Mouse (Mus musculus): ENCODE results near the gene Spc25.

GRCm38 (mm10) chr2:69179721-69180120 is 26.3 kb downstream of the Spc25 start:
- TF ChIP-seq CTCF (IDR thresholded peaks at IDR 0.05) (no peak), EP300 (IDR thresholded peaks at IDR 0.05; ENCODE audit: insufficient read depth, low read depth, low read length) (no peak)
